Mouse (Mus musculus) small intestine, adult 2 months (tissue): Measurements from ENCODE around the gene Nfrkb. TPM values are rescaled to one million over a fixed set of nuclear protein-coding genes. Genes with fewer than 3 reads are reported as not detected.

ENCODE experiments used
- H3K27ac ChIP-seq: fragments of 200-500 bp; 2 replicates; pipeline ENCODE4 v1.5.1; 2012; ENCODE audit warnings: low read depth, low read length, control low read depth, inconsistent platforms; ENCODE audit not compliant: insufficient read depth
- H3K27me3 ChIP-seq: fragments of 200-500 bp; 2 replicates; pipeline ENCODE4 v1.6.1; 2012; ENCODE audit warnings: mild to moderate bottlenecking, moderate library complexity, low read length, inconsistent platforms; ENCODE audit not compliant: control insufficient read depth, insufficient read depth
- H3K36me3 ChIP-seq: fragments of 200-500 bp; 2 replicates; pipeline ENCODE4 v1.6.1; 2012; ENCODE audit warnings: mild to moderate bottlenecking, low read length, control low read depth, inconsistent platforms; ENCODE audit not compliant: control insufficient read depth, insufficient read depth
- H3K4me1 ChIP-seq: fragments of 200-500 bp; 2 replicates; pipeline ENCODE4 v1.6.1; 2012; ENCODE audit warnings: low read length, inconsistent platforms, mixed read lengths; ENCODE audit not compliant: control insufficient read depth, insufficient read depth, insufficient read length
- H3K4me3 ChIP-seq: fragments of 200-500 bp; 2 replicates; pipeline ENCODE4 v1.5.1; 2012; ENCODE audit warnings: low read depth, mild to moderate bottlenecking, control low read depth, inconsistent platforms, low read length, moderate library complexity
- CTCF ChIP-seq: fragments of 200-500 bp; IDR thresholded peaks from 2 replicates; pipeline ENCODE4 v1.5.1; 2012; ENCODE audit warnings: low read depth, mild to moderate bottlenecking, control low read depth, inconsistent platforms, low read length, moderate library complexity, mixed read lengths; ENCODE audit not compliant: insufficient replicate concordance, insufficient read length; ENCODE audit errors: extremely low read depth
- POLR2A ChIP-seq: fragments of 200-500 bp; IDR thresholded peaks from 2 replicates; pipeline ENCODE4 v1.6.1; 2012; ENCODE audit warnings: low read depth, mild to moderate bottlenecking, control low read depth, inconsistent platforms, low read length, moderate library complexity
- WGBS: fragments of 180-500 bp; shearing (Covaris S2); methylation state at CpG from one replicate; pipeline ENCODE4 v1.1.7; 2018; 5-methylcytosine and 5-hydroxymethylcytosine counted together
- polyA plus RNA-seq: library from polyadenylated mRNA; depleted of rRNA; stranded (reverse); fragments of >200 nt; gene quantifications from 2 replicates; pipeline ENCODE4 v1.2.3, GENCODE M21; 2012; rRNA removed

Nfrkb gene
- polyA plus RNA-seq = 8.0 and 11.1 TPM in 2 replicates

- Histone ChIP-seq H3K27me3 (no peaks in the 10 kb centered on the region), H3K4me3 (peak within 1 kb of the TSS; percentile 97), H3K36me3 (peaks cover 5% of the 10 kb centered on the region), H3K4me1 (peaks cover 7% of the 10 kb centered on the region), H3K27ac (no peak within 1 kb of the TSS)
- under 1% methylated on average over 46 of the region's 46 CpGs for WGBS
- no peak for TF ChIP-seq CTCF
- peak; percentile 73 for TF ChIP-seq POLR2A
These were observed at the start of gene Nfrkb for GRCm38 (mm10) chr9:31385947-31386354. TSS of gene Nfrkb (plus strand) at chr9:31386192.

GRCm38 (mm10) chr9:31344289-31344831, 41.6 kb upstream of the Nfrkb start:
- H3K27ac ChIP-seq = no peak overlapping the region
- WGBS = 81% methylated on average over 11 of the region's 11 CpGs
- H3K36me3 ChIP-seq = peaks cover 7% of the 10 kb centered on the region; the same call in 1 of the 2 replicates
- TF ChIP-seq POLR2A (no peak), CTCF (no peak)
- H3K4me3 ChIP-seq = no peak overlapping the region
- H3K27me3 ChIP-seq = no peaks in the 10 kb centered on the region
- no peaks in the 10 kb centered on the region for H3K4me1 ChIP-seq

- peaks cover 9% of the 10 kb centered on the region; the same call in 1 of the 2 replicates for H3K36me3 ChIP-seq
- H3K27ac ChIP-seq = no peak overlapping the region
- no peak overlapping the region for H3K4me3 ChIP-seq
- H3K4me1 ChIP-seq = no peaks in the 10 kb centered on the region
- WGBS = 82% methylated on average over 15 of the region's 15 CpGs
- no peaks in the 10 kb centered on the region for H3K27me3 ChIP-seq
- TF ChIP-seq CTCF (no peak), POLR2A (no peak)
These were observed 39.4 kb upstream of the Nfrkb start for GRCm38 (mm10) chr9:31346575-31347080.

GRCm38 (mm10) chr9:31348458-31348857, 37.5 kb upstream of the Nfrkb start:
- TF ChIP-seq CTCF (no peak), POLR2A (no peak)
- H3K27me3 ChIP-seq = no peaks in the 10 kb centered on the region
- no peak overlapping the region for H3K27ac ChIP-seq
- H3K4me1 ChIP-seq = no peaks in the 10 kb centered on the region
- H3K36me3 ChIP-seq = peaks cover 11% of the 10 kb centered on the region; the same call in 1 of the 2 replicates
- no peak overlapping the region for H3K4me3 ChIP-seq
- WGBS = 86% methylated on average over 4 of the region's 4 CpGs

GRCm38 (mm10) chr9:31348915-31349314, 37.1 kb upstream of the Nfrkb start:
- Histone ChIP-seq H3K4me3 (no peak overlapping the region), H3K27ac (no peak overlapping the region), H3K36me3 (peaks cover 13% of the 10 kb centered on the region), H3K4me1 (no peaks in the 10 kb centered on the region), H3K27me3 (no peaks in the 10 kb centered on the region)
- 66% methylated on average over 11 of the region's 11 CpGs for WGBS
- no peak for TF ChIP-seq POLR2A
- peak; percentile 93 for TF ChIP-seq CTCF

GRCm38 (mm10) chr9:31352716-31353115, 33.3 kb upstream of the Nfrkb start:
- TF ChIP-seq POLR2A (no peak), CTCF (no peak)
- Histone ChIP-seq H3K4me1 (no peaks in the 10 kb centered on the region), H3K36me3 (peaks cover 25% of the 10 kb centered on the region), H3K27ac (no peak overlapping the region), H3K27me3 (no peaks in the 10 kb centered on the region), H3K4me3 (no peak overlapping the region)
- 82% methylated on average over 2 of the region's 2 CpGs for WGBS

GRCm38 (mm10) chr9:31353518-31353917, 32.5 kb upstream of the Nfrkb start:
- TF ChIP-seq POLR2A (no peak), CTCF (no peak)
- no peak overlapping the region for H3K4me3 ChIP-seq
- H3K27me3 ChIP-seq = no peaks in the 10 kb centered on the region
- H3K27ac ChIP-seq = no peak overlapping the region
- peaks cover 28% of the 10 kb centered on the region for H3K36me3 ChIP-seq
- WGBS = 73% methylated on average over 10 of the region's 10 CpGs
- H3K4me1 ChIP-seq = no peaks in the 10 kb centered on the region
